Mouse (Mus musculus) limb, embryonic 14.5 days (tissue): ENCODE results near the gene Lrrc8c. TPM values are rescaled to one million over a fixed set of nuclear protein-coding genes. Genes with fewer than 3 reads are reported as not detected.

ENCODE experiments used
- ATAC-seq: fragments of 200-750 bp; cut with Nextera tagmentation; 2 replicates; pipeline ENCODE4 v1.8.0; 2017; ENCODE audit warnings: low read depth, moderate number of reproducible peaks, moderate TSS enrichment; ENCODE audit not compliant: low FRiP score
- DNase-seq: peaks from one replicate; pipeline ENCODE4 v3.0.0-alpha.2; 2015; ENCODE audit warnings: low spot score
- H3K27ac ChIP-seq: fragments of 300-500 bp; sonication (generic); replicated peaks from 2 replicates; pipeline ENCODE4 v1.5.1; 2014; ENCODE audit warnings: low read depth, mild to moderate bottlenecking, low read length, moderate library complexity, mixed read lengths
- H3K27me3 ChIP-seq: fragments of 300-500 bp; sonication (generic); 2 replicates; pipeline ENCODE4 v1.6.1; 2014; ENCODE audit warnings: low read length, mixed read lengths; ENCODE audit not compliant: control insufficient read depth, insufficient read depth
- H3K36me3 ChIP-seq: fragments of 300-500 bp; sonication (generic); 2 replicates; pipeline ENCODE4 v1.6.1; 2014; ENCODE audit warnings: mild to moderate bottlenecking, low read length, moderate library complexity, mixed read lengths; ENCODE audit not compliant: control insufficient read depth, insufficient read depth
- H3K4me1 ChIP-seq: fragments of 300-500 bp; sonication (generic); 2 replicates; pipeline ENCODE4 v1.6.1; 2014; ENCODE audit warnings: antibody characterized with exemption, low read length, mixed read lengths; ENCODE audit not compliant: control insufficient read depth, insufficient read depth
- H3K4me2 ChIP-seq: fragments of 300-500 bp; sonication (generic); replicated peaks from 2 replicates; pipeline ENCODE4 v1.6.1; 2014; ENCODE audit warnings: low read depth, mild to moderate bottlenecking, low read length, moderate library complexity; ENCODE audit not compliant: severe bottlenecking
- H3K4me3 ChIP-seq: fragments of 300-500 bp; sonication (generic); replicated peaks from 2 replicates; pipeline ENCODE4 v1.5.1; 2014; ENCODE audit warnings: low read length
- H3K9ac ChIP-seq: fragments of 300-500 bp; sonication (generic); 2 replicates; pipeline ENCODE4 v1.6.1; 2014; ENCODE audit warnings: mild to moderate bottlenecking, low read depth, low read length, moderate library complexity; ENCODE audit not compliant: severe bottlenecking
- H3K9me3 ChIP-seq: fragments of 300-500 bp; sonication (generic); 2 replicates; pipeline ENCODE4 v1.6.1; 2016; ENCODE audit warnings: low read length; ENCODE audit not compliant: control insufficient read depth
- POLR2A ChIP-seq: fragments of 200-500 bp; IDR thresholded peaks from 2 replicates; pipeline ENCODE4 v1.8.0; 2012; ENCODE audit warnings: inconsistent platforms, mild to moderate bottlenecking, moderate library complexity, borderline replicate concordance; ENCODE audit not compliant: insufficient read depth, insufficient read length; ENCODE audit errors: extremely low read depth
- WGBS: fragments of 180-500 bp; shearing (Covaris S2); extraction: QIAGEN DNeasy Blood & Tissue Kit; methylation state at CpG from one replicate; pipeline ENCODE4 v1.1.7; 2014; 5-methylcytosine and 5-hydroxymethylcytosine counted together
- polyA plus RNA-seq, 2 experiments: library from polyadenylated mRNA; depleted of rRNA in 1 of 2; stranded (reverse) in 1 of 2; unstranded in 1 of 2; fragments of >200 nt; fragmentation: Nextera tagmentation in 1 of 2; extraction: Ambion mirVana in 1 of 2; gene quantifications; 2 replicates each; pipeline versions ENCODE4 v1.2.1 to v1.2.3; 2012 to 2014

The Lrrc8c gene
- polyA plus RNA-seq (2012; rRNA removed) (13.0 and 20.2 TPM in 2 replicates), polyA plus RNA-seq (2014; fragmentation: Nextera tagmentation; extraction: Ambion mirVana) (19.6 and 19.7 TPM in 2 replicates)

DNA sequence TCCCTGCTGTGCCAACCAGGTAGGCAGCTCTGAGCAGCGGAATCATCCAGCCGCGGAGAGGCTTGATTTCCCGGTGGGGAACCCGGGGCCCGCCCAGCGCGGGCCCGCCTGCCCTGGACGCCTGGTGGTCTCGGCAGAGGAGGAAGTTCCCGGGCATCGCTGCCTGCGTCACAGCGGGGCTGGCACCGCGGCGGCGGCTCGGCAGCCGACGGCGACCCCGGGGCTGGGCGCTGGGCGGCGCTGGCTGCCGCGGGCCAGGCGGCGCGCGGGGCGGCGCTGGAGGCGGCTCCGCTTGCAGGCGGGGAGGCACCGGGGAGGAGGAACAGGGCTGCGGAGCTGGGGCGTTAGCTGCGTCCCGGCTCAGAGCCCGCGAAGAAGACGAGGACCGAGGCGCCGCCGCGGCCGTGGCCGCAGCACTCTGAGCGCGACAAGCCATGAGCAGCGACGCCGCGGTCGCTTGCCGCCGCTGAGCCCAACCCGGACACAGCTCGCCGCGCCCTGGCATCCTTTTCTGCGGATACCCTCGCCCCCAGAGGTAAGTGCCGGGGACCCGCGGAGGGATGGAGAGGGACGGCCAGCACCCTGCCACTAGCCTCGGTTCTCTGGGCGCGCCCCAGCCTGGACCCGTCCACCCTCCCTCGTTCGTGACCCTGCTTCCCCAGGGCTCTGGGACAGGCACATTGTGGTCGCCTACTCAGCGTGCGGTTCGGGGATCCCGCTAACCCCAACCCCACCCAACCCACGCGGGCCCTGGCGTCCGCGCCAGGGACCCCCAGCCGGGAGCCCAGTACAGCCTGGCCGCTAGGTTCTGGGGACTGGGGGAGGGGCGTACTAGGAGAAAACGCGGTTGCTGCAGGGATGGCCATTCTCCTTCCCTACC lies at the start of gene Lrrc8c:
Gene Lrrc8c (plus strand): TSS at position 293 of the 880 bp plus-strand sequence.
- DNase-seq (peak; percentile 73), ATAC-seq (peak; percentile 92)
- Histone ChIP-seq H3K4me2 (peak within 1 kb of the TSS; percentile 94), H3K9ac (peak within 1 kb of the TSS; percentile 80), H3K27me3 (no peaks in the 10 kb centered on the region), H3K4me3 (peak within 1 kb of the TSS; percentile 76), H3K36me3 (no peaks in the 10 kb centered on the region), H3K27ac (peak within 1 kb of the TSS; percentile 65), H3K4me1 (peaks cover 11% of the 10 kb centered on the region; the same call in 1 of the 2 replicates), H3K9me3 (no peaks in the 10 kb centered on the region)
- peak; percentile 64; the same call in 1 of the 2 replicates for TF ChIP-seq POLR2A
- under 1% methylated on average over 50 of the region's 93 CpGs for WGBS

DNA sequence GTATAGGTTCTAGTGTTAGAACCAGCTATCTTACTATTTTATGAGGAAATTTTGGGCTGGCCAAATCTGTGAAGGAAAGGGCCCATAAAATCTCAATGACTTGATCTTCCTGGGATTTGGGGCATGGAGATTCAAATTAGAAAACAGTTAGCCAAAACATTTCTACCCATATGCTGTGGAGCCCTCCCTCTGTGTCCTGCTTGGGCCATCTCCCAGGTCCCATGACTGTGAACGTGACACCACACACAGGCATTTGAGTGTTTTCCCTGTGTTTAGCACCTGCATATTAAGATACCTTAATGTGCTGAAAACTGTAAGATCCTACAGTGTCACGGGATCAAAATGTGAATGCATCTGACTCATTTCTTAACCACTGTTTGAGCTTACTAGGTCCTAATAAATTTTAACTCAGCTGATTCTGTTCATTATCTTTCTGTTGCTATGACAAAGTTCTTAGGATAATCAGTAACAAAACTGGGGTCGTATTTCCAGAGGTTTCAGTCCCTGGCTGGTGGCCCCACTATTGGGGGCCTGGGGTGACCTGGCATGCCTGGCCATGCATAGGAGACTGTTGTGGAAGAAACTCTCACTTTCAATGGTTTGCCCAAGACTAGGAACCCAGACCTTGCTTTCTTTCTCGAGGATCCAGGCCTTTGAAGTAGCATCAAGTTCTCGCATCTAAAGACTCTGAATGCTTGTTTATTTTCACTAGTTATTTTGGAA lies 46.0 kb upstream of the Lrrc8c start:
- no peaks in the 10 kb centered on the region for H3K36me3 ChIP-seq
- H3K9me3 ChIP-seq: no peaks in the 10 kb centered on the region
- H3K4me2 ChIP-seq: no peak overlapping the region
- H3K9ac ChIP-seq: no peak overlapping the region
- DNase-seq: no peak
- no peaks in the 10 kb centered on the region for H3K4me1 ChIP-seq
- ATAC-seq: no peak
- H3K4me3 ChIP-seq: no peak overlapping the region
- no peak for TF ChIP-seq POLR2A
- H3K27ac ChIP-seq: no peak overlapping the region
- WGBS: 54% methylated on average over 5 of the region's 5 CpGs
- H3K27me3 ChIP-seq: no peaks in the 10 kb centered on the region

DNA sequence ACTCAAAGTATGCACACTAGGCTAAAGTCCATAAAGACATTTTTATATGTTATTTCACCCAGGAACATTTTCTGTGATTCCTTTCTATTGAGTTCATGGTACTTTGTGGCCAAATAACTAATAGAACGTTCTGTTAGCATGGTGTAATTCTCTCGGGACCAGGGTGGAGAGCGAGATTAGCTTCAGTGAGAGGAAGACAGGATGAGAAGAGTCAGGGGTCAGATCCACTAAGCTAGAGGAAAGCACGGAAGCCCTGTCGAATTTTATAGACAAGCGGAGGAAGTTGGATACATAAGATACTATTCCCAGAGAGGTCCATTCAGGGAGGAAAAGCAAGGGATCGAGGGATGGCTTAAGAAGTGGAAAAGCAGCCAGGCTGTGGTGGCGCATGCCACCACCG lies 41.7 kb upstream of the Lrrc8c start:
- Histone ChIP-seq H3K4me2 (no peak overlapping the region), H3K27ac (no peak overlapping the region), H3K27me3 (no peaks in the 10 kb centered on the region), H3K4me3 (no peak overlapping the region), H3K4me1 (no peaks in the 10 kb centered on the region), H3K36me3 (no peaks in the 10 kb centered on the region), H3K9me3 (0 out of 2 replicates have a peak, but pooled peaks cover 3% of the 10 kb centered on the region), H3K9ac (no peak overlapping the region)
- ATAC-seq: no peak
- DNase-seq: no peak
- WGBS: 80% methylated on average over 9 of the region's 9 CpGs
- TF ChIP-seq POLR2A: no peak

DNA sequence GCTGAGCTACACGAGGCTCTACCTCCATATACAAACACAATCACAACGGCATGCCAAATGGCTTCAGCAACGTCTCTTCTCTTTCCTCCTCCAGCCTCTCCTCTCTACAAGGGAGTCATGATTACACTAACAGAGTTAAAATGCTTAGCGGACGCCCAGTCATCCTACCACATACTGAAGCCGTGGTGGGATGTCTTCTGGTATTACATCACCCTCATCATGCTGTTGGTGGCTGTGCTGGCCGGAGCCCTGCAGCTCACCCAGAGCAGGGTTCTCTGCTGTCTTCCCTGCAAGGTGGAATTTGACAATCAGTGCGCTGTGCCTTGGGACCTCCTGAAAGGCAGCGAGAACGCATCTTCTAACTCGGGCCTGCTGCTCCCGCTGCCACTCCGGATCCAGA lies 39.5 kb upstream of the Lrrc8c start:
- DNase-seq: no peak
- TF ChIP-seq POLR2A: no peak
- 87% methylated on average over 13 of the region's 13 CpGs for WGBS
- Histone ChIP-seq H3K9me3 (0 out of 2 replicates have a peak, but pooled peaks cover 3% of the 10 kb centered on the region), H3K27ac (no peak overlapping the region), H3K27me3 (no peaks in the 10 kb centered on the region), H3K9ac (no peak overlapping the region), H3K4me3 (no peak overlapping the region), H3K36me3 (no peaks in the 10 kb centered on the region), H3K4me1 (no peaks in the 10 kb centered on the region), H3K4me2 (no peak overlapping the region)
- no peak for ATAC-seq

DNA sequence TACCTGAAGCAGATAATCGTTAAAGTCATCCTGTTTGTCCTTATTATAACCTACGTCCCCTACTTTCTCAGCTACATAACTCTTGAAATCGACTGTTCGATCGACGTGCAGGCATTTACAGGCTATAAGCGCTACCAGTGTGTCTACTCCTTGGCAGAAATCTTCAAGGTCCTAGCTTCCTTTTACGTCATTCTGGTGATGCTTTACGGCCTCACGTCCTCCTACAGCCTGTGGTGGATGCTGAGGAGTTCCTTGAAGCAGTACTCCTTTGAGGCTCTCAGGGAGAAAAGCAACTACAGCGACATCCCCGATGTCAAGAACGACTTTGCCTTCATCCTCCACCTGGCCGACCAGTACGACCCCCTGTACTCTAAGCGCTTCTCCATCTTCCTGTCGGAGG lies 38.6 kb upstream of the Lrrc8c start:
- TF ChIP-seq POLR2A: no peak
- Histone ChIP-seq H3K4me1 (no peaks in the 10 kb centered on the region), H3K9ac (no peak overlapping the region), H3K9me3 (0 out of 2 replicates have a peak, but pooled peaks cover 3% of the 10 kb centered on the region), H3K36me3 (no peaks in the 10 kb centered on the region), H3K27me3 (no peaks in the 10 kb centered on the region), H3K4me2 (no peak overlapping the region), H3K27ac (no peak overlapping the region), H3K4me3 (no peak overlapping the region)
- WGBS: 95% methylated on average over 17 of the region's 17 CpGs
- DNase-seq (no peak), ATAC-seq (no peak)
